Mouse (Mus musculus) spleen, adult 2 months (tissue): ENCODE results near the gene Dusp11. TPM values are rescaled to one million over a fixed set of nuclear protein-coding genes. Genes with fewer than 3 reads are reported as not detected.
A peak's percentile ranks its signal among the peaks of the same experiment; 100 is the strongest.
"Not testable (repeated sequence)": the region's sequence is repeated elsewhere in the genome, so short reads cannot be mapped to it uniquely, and the experiment has no call there.

Experiments used
- DNase-seq, 2 experiments: peaks; one replicate each; pipeline versions ENCODE4 v3.0.0 to v3.0.0-alpha.2; 2012 to 2021; ENCODE audit warnings: low spot score in 2 of 2, low read depth in 1 of 2
- H3K27ac ChIP-seq: fragments of 200-500 bp; 2 replicates; pipeline ENCODE4 v1.5.1; 2012; ENCODE audit warnings: low read length, inconsistent platforms; ENCODE audit not compliant: insufficient read depth
- H3K27me3 ChIP-seq: fragments of 200-500 bp; 2 replicates; pipeline ENCODE4 v1.6.1; 2012; ENCODE audit warnings: mild to moderate bottlenecking, moderate library complexity, low read length, inconsistent platforms; ENCODE audit not compliant: control insufficient read depth, insufficient read depth
- H3K36me3 ChIP-seq: fragments of 200-500 bp; 2 replicates; pipeline ENCODE4 v1.6.1; 2012; ENCODE audit warnings: mild to moderate bottlenecking, low read length, inconsistent platforms; ENCODE audit not compliant: control insufficient read depth, insufficient read depth
- H3K4me1 ChIP-seq: fragments of 200-500 bp; 2 replicates; pipeline ENCODE4 v1.6.1; 2011; ENCODE audit warnings: inconsistent platforms; ENCODE audit not compliant: control insufficient read depth, insufficient read depth, insufficient read length
- H3K4me3 ChIP-seq: fragments of 200-500 bp; 2 replicates; pipeline ENCODE4 v1.5.1; 2011; ENCODE audit warnings: mild to moderate bottlenecking, inconsistent platforms; ENCODE audit not compliant: insufficient read depth, insufficient read length; ENCODE audit errors: extremely low read depth
- CTCF ChIP-seq: fragments of 200-500 bp; IDR thresholded peaks from 2 replicates; pipeline ENCODE4 v1.5.1; 2011; ENCODE audit warnings: mild to moderate bottlenecking, inconsistent platforms; ENCODE audit not compliant: insufficient read depth, insufficient read length, insufficient replicate concordance; ENCODE audit errors: extremely low read depth
- POLR2A ChIP-seq: fragments of 200-500 bp; IDR thresholded peaks from 2 replicates; pipeline ENCODE4 v1.6.1; 2011; ENCODE audit warnings: low read depth, low read length, inconsistent platforms
- WGBS: fragments of 180-500 bp; shearing (Covaris S2); methylation state at CpG from one replicate; pipeline ENCODE4 v1.1.7; 2018; 5-methylcytosine and 5-hydroxymethylcytosine counted together
- polyA plus RNA-seq: library from polyadenylated mRNA; depleted of rRNA; stranded (reverse); fragments of >200 nt; gene quantifications from 2 replicates; pipeline ENCODE4 v1.2.3, GENCODE M21; 2012

Gene Dusp11
- polyA plus RNA-seq, 1 experiment = 21.3 TPM

GRCm38 (mm10) chr6:85969889-85970288, 8.4 kb upstream of the Dusp11 start:
- DNase-seq = no peak
- TF ChIP-seq CTCF = no peak
- no peak for TF ChIP-seq POLR2A
- Histone ChIP-seq H3K36me3 (no peaks in the 10 kb centered on the region), H3K27ac (no peak overlapping the region), H3K4me1 (peaks cover 14% of the 10 kb centered on the region), H3K27me3 (no peaks in the 10 kb centered on the region), H3K4me3 (no peak overlapping the region)
- 57% methylated on average over 2 of the region's 2 CpGs for WGBS

- WGBS = 47% methylated on average over 4 of the region's 4 CpGs
- peak; percentile 55; the same call in 1 of the 2 replicates for TF ChIP-seq CTCF
- no peak for TF ChIP-seq POLR2A
- no peaks in the 10 kb centered on the region for H3K27me3 ChIP-seq
- peaks cover 14% of the 10 kb centered on the region for H3K4me1 ChIP-seq
- H3K27ac ChIP-seq = peak overlapping the region; percentile 80
- no peaks in the 10 kb centered on the region for H3K36me3 ChIP-seq
- no peak overlapping the region for H3K4me3 ChIP-seq
- peak; percentile 29 to 65 for DNase-seq
Observed at GRCm38 (mm10) chr6:85966686-85967085, 5.2 kb upstream of the Dusp11 start.

- not testable (repeated sequence) for H3K27me3 ChIP-seq, H3K36me3 ChIP-seq, H3K4me3 ChIP-seq
- peaks cover 14% of the 10 kb centered on the region for H3K4me1 ChIP-seq
- peak overlapping the region; percentile 80 for H3K27ac ChIP-seq
- WGBS = 17% methylated on average over 6 of the region's 6 CpGs
- peak; percentile 59 to 62 for DNase-seq
Observed at GRCm38 (mm10) chr6:85966081-85966480, 4.6 kb upstream of the Dusp11 start.

- H3K4me1 ChIP-seq = peaks cover 2% of the 10 kb centered on the region
- DNase-seq = no peak
- no peak overlapping the region for H3K4me3 ChIP-seq
- 93% methylated on average over 3 of the region's 3 CpGs for WGBS
- H3K36me3 ChIP-seq = peaks cover 27% of the 10 kb centered on the region
- TF ChIP-seq POLR2A (no peak), CTCF (no peak)
- H3K27me3 ChIP-seq = no peaks in the 10 kb centered on the region
- H3K27ac ChIP-seq = no peak overlapping the region
Observed at GRCm38 (mm10) chr6:85957581-85957980, 3.9 kb downstream of the Dusp11 start.

- H3K27me3 ChIP-seq = no peaks in the 10 kb centered on the region
- no peak for DNase-seq
- peaks cover 64% of the 10 kb centered on the region for H3K36me3 ChIP-seq
- WGBS = 86% methylated on average over 6 of the region's 6 CpGs
- no peaks in the 10 kb centered on the region for H3K4me1 ChIP-seq
- no peak for TF ChIP-seq POLR2A
- no peak for TF ChIP-seq CTCF
- H3K27ac ChIP-seq = no peak overlapping the region
- no peak overlapping the region for H3K4me3 ChIP-seq
Observed at GRCm38 (mm10) chr6:85948549-85948948, 12.9 kb downstream of the Dusp11 start.

- peaks cover 29% of the 10 kb centered on the region for H3K36me3 ChIP-seq
- H3K4me1 ChIP-seq = no peaks in the 10 kb centered on the region
- H3K4me3 ChIP-seq = no peak overlapping the region
- H3K27me3 ChIP-seq = no peaks in the 10 kb centered on the region
- H3K27ac ChIP-seq = no peak overlapping the region
- 95% methylated on average over 3 of the region's 3 CpGs for WGBS
- no peak for TF ChIP-seq POLR2A
- no peak for TF ChIP-seq CTCF
- DNase-seq = no peak
Observed at GRCm38 (mm10) chr6:85942469-85942868, 19.0 kb downstream of the Dusp11 start.

- no peak overlapping the region for H3K27ac ChIP-seq
- H3K4me3 ChIP-seq = no peak overlapping the region
- no peaks in the 10 kb centered on the region for H3K27me3 ChIP-seq
- 88% methylated on average over 10 of the region's 10 CpGs for WGBS
- no peak for DNase-seq
- peaks cover 3% of the 10 kb centered on the region; the same call in 1 of the 2 replicates for H3K36me3 ChIP-seq
- TF ChIP-seq POLR2A (no peak), CTCF (no peak)
- no peaks in the 10 kb centered on the region for H3K4me1 ChIP-seq
Observed at GRCm38 (mm10) chr6:85938701-85939100, 22.8 kb downstream of the Dusp11 start.
